Mouse (Mus musculus) embryonic facial prominence, embryonic 14.5 days (tissue): ENCODE results near the gene Snx32. TPM values are rescaled to one million over a fixed set of nuclear protein-coding genes. Genes with fewer than 3 reads are reported as not detected.

Experiments used
- ATAC-seq: fragments of 200-750 bp; cut with Nextera tagmentation; 2 replicates; pipeline ENCODE4 v1.8.0; 2017; ENCODE audit warnings: low read depth, moderate number of reproducible peaks, moderate TSS enrichment
- DNase-seq: peaks from one replicate; pipeline ENCODE4 v3.0.0-alpha.2; 2015; ENCODE audit warnings: low spot score
- H3K27ac ChIP-seq: fragments of 300-500 bp; sonication (generic); replicated peaks from 2 replicates; pipeline ENCODE4 v1.5.1; 2014; ENCODE audit warnings: low read depth, mild to moderate bottlenecking, low read length, moderate library complexity
- H3K27me3 ChIP-seq: fragments of 300-500 bp; sonication (generic); replicated peaks from 2 replicates; pipeline ENCODE4 v1.6.1; 2014; ENCODE audit warnings: low read length; ENCODE audit not compliant: control insufficient read depth, insufficient read depth
- H3K36me3 ChIP-seq: fragments of 300-500 bp; sonication (generic); 2 replicates; pipeline ENCODE4 v1.6.1; 2014; ENCODE audit warnings: low read length, mixed read lengths; ENCODE audit not compliant: control insufficient read depth, insufficient read depth
- H3K4me1 ChIP-seq: fragments of 300-500 bp; sonication (generic); 2 replicates; pipeline ENCODE4 v1.6.1; 2014; ENCODE audit warnings: antibody characterized with exemption, low read length; ENCODE audit not compliant: control insufficient read depth, insufficient read depth
- H3K4me2 ChIP-seq: fragments of 300-500 bp; sonication (generic); 2 replicates; pipeline ENCODE4 v1.6.1; 2014; ENCODE audit warnings: low read depth, mild to moderate bottlenecking, low read length, moderate library complexity, mixed read lengths
- H3K4me3 ChIP-seq: fragments of 300-500 bp; sonication (generic); 2 replicates; pipeline ENCODE4 v1.5.1; 2014; ENCODE audit warnings: low read depth, mild to moderate bottlenecking, low read length
- H3K9ac ChIP-seq: fragments of 300-500 bp; sonication (generic); 2 replicates; pipeline ENCODE4 v1.6.1; 2014; ENCODE audit warnings: low read depth, mild to moderate bottlenecking, low read length, moderate library complexity, mixed read lengths
- H3K9me3 ChIP-seq: fragments of 300-500 bp; sonication (generic); 2 replicates; pipeline ENCODE4 v1.6.1; 2016; ENCODE audit warnings: low read length; ENCODE audit not compliant: control insufficient read depth
- WGBS: fragments of 180-500 bp; shearing (Covaris S2); extraction: QIAGEN DNeasy Blood & Tissue Kit; methylation state at CpG from one replicate; pipeline ENCODE4 v1.1.7; 2014; 5-methylcytosine and 5-hydroxymethylcytosine counted together
- polyA plus RNA-seq: library from polyadenylated mRNA; unstranded; fragments of >200 nt; fragmentation: Nextera tagmentation; extraction: Ambion mirVana; gene quantifications from 2 replicates; pipeline ENCODE4 v1.2.1, GENCODE M21; 2014

The Snx32 gene
- polyA plus RNA-seq, 1 experiment from 2014 or later: 10.7 TPM

DNA sequence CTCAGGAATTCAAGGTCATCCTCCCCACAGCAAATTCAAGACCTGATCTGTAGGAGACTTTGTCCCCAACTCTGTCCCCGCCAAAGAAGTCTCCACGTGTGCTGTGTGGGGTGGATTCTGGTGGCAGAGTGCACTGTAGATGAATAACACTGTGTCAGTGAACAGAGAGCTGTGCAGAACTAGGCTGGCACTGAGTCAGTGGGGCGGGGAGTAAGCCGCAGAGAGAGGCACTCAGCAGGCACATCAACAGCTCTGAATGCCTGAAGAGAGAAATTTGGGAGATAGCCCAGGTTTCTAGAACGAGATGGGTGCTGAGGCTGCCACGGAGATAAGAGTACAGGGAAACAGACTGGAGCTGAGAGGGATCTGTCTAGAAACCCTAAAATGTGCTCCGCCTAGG is 51.3 kb downstream of the Snx32 start:
- WGBS: 70% methylated on average over 7 of the region's 7 CpGs
- ATAC-seq (no peak), DNase-seq (no peak)
- Histone ChIP-seq H3K9ac (no peak overlapping the region), H3K9me3 (no peaks in the 10 kb centered on the region), H3K27me3 (no peaks in the 10 kb centered on the region), H3K4me2 (no peak overlapping the region), H3K4me1 (peaks cover 25% of the 10 kb centered on the region), H3K36me3 (peaks cover 22% of the 10 kb centered on the region), H3K4me3 (no peak overlapping the region), H3K27ac (no peak overlapping the region)

DNA sequence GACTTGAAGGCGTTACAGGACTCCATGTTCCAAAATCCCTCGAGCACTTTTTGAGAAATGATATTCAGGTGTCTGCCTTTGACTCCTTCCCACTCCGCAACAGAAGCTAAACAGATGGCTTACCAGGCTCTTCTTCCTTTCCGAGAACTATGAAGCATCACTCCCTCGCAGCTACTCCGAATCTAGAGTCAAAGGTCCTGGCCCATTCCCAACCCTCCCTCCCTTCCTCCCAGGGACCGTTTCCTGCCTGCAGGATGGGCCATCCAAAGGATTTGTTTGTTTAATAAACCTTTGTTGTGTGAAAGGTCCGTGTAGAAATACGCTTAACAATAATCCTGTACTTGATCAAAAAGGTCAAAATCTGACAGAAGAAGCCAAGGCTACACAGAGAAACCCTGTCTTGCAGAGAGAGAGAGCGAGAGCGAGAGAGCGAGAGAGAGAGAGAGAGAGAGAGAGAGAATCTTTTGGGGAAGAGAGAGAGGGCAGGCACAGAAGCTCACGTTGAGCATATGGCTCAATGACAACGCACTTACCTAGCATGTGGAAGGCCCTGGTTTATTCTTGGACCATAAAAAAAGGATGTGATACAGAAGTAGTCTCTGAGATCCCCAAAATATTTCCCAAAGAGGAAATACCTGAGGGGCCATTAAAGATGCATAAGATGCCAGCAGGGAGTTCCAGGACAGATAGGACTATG is 52.4 kb downstream of the Snx32 start, which contains the start of gene Ccdc85b:
Gene Ccdc85b (minus strand): TSS at position 149 of the 697 bp plus-strand sequence.
- peak within 1 kb of the TSS; percentile 76 for H3K9ac ChIP-seq
- no peak for ATAC-seq
- no peaks in the 10 kb centered on the region for H3K27me3 ChIP-seq
- peak within 1 kb of the TSS; percentile 87 for H3K27ac ChIP-seq
- peak within 1 kb of the TSS; percentile 82 for H3K4me3 ChIP-seq
- H3K36me3 ChIP-seq: peaks cover 14% of the 10 kb centered on the region
- DNase-seq: no peak
- peak within 1 kb of the TSS; percentile 100 for H3K4me2 ChIP-seq
- 15% methylated on average over 14 of the region's 14 CpGs for WGBS
- H3K9me3 ChIP-seq: no peaks in the 10 kb centered on the region
- peaks cover 25% of the 10 kb centered on the region for H3K4me1 ChIP-seq

DNA sequence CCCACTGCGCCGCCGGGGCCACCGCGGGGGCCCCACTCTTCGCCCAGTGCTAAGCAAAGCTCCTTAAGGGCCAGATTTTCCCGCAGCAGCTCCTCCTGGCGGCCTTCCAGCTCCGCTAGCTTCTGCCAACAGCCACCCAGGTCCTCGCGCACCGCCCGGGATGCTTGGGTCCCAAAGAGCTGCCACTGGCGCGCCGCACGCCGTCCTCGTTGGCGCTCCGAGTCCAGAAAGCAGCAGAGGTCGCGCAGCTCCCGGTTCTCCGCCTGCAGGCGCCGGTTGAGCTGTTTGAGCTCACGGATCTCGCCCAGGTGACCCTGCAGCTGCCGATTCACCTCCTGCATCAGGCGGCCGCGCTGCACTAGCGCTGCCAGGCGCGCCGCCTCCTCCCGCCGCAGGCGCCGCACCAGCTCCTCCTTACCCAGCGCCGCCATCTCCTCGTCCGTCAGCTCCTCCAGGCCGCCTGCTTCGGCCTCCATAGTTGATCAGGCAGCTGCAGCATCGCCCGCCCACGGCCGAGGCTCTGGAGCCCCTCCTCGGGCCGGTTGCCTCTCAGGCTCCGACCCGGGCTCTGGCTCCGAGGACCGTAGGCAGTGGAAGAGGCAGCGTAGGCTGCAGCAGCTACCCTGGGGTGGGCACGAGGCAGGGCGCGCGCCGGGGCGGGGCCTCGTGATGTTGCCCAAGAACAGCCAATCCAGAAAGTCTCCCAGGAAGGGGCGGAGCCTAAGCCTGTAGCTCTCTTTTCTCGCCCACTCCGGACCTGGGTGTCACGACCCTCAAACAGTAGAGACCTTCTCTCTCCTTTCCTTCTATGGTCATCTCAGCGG is 53.2 kb downstream of the Snx32 start:
- Histone ChIP-seq H3K9ac (peak overlapping the region; percentile 76), H3K4me1 (peaks cover 25% of the 10 kb centered on the region), H3K27ac (peak overlapping the region; percentile 87), H3K4me2 (peak overlapping the region; percentile 100), H3K9me3 (no peaks in the 10 kb centered on the region), H3K4me3 (peak overlapping the region; percentile 82), H3K27me3 (no peaks in the 10 kb centered on the region), H3K36me3 (peaks cover 9% of the 10 kb centered on the region)
- peak; percentile 97 for DNase-seq
- peak; percentile 95 for ATAC-seq
- WGBS: 0% methylated on average over 40 of the region's 70 CpGs

DNA sequence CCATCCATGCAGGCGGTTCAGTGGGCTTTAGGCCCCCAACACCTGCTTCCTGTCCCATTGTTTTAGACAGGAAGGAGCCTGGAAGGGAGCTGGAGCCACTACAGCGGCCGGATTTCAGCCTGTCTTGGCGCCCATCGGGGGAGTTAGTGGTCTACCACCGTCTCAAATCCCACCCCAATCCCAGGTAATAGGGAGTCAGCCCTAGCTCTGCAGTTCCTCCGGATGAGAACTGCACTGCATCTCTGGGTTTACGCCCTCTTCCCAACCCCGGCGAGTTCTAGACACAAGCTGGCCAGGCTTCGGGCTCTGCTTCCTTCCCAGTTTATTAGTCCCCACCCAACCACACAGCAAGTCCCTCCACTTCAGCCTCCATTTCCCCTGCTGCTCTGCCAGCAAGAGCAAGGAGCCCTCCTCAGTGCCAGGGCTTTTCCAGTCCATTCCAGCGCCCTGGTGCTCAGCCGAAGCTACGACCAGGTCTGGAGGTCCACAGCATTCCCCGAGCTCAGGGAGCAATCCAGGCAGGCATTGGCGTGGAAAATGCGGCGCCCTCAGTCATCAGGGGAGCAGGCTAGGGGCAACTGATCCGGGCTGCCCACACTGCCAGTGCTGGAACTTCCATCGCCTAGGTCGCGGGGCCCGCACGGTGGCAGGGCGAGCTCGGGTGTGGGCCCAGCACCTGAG is 54.0 kb downstream of the Snx32 start:
- H3K36me3 ChIP-seq: peaks cover 9% of the 10 kb centered on the region
- H3K27me3 ChIP-seq: no peaks in the 10 kb centered on the region
- peak overlapping the region; percentile 100 for H3K4me2 ChIP-seq
- DNase-seq: peak; percentile 29
- peaks cover 23% of the 10 kb centered on the region for H3K4me1 ChIP-seq
- no peak for ATAC-seq
- WGBS: 3% methylated on average over 22 of the region's 26 CpGs
- no peaks in the 10 kb centered on the region for H3K9me3 ChIP-seq
- H3K27ac ChIP-seq: peak overlapping the region; percentile 87
- peak overlapping the region; percentile 76 for H3K9ac ChIP-seq
- H3K4me3 ChIP-seq: peak overlapping the region; percentile 82

DNA sequence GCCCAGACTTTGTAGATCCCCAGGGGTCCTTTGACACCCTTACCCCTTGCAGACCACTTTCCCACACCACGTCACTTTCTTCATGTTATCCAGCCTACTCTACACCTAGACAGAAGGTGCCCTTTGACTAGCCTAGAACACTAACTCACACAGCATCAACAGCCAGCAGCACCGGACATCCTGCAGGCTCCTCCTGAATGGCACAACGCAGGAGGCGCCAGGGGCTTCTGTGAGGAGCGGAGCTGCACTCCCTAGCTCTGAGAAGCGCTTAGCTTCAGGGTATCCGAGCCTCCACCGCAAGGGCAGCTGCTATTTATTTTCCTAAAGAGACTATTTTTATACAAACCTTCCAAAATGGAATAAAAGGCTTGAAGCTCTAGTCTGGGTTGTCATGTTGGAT is 54.8 kb downstream of the Snx32 start:
- Histone ChIP-seq H3K9ac (peak overlapping the region; percentile 38; the same call in 1 of the 2 replicates), H3K9me3 (no peaks in the 10 kb centered on the region), H3K4me1 (peaks cover 19% of the 10 kb centered on the region), H3K27ac (no peak overlapping the region), H3K4me3 (peak overlapping the region; percentile 82), H3K36me3 (peaks cover 9% of the 10 kb centered on the region), H3K4me2 (peak overlapping the region; percentile 100), H3K27me3 (no peaks in the 10 kb centered on the region)
- DNase-seq (no peak), ATAC-seq (no peak)
- 55% methylated on average over 8 of the region's 8 CpGs for WGBS

DNA sequence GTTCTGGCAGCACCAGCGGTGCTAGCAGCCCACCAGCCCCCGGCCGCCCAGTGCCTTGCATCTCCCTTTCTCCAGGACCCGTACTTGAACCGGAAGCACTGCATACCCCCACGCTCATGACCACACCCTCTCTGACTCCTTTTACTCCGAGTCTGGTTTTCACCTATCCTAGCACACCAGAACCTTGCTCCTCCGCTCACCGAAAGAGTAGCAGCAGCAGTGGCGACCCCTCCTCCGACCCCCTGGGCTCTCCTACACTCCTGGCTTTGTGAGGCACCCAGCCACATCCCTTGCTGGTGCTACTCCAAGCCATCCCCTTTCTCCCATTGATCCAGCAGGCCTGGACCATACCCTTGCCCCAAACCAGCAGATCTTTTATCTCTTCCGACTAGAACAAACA is 55.3 kb downstream of the Snx32 start:
- no peak overlapping the region for H3K4me3 ChIP-seq
- no peak for ATAC-seq
- peaks cover 17% of the 10 kb centered on the region for H3K4me1 ChIP-seq
- no peak overlapping the region for H3K27ac ChIP-seq
- 79% methylated on average over 12 of the region's 12 CpGs for WGBS
- peak overlapping the region; percentile 100 for H3K4me2 ChIP-seq
- peaks cover 9% of the 10 kb centered on the region for H3K36me3 ChIP-seq
- DNase-seq: no peak
- H3K9ac ChIP-seq: peak overlapping the region; percentile 43; the same call in 1 of the 2 replicates
- H3K9me3 ChIP-seq: no peaks in the 10 kb centered on the region
- peaks cover 2% of the 10 kb centered on the region for H3K27me3 ChIP-seq

DNA sequence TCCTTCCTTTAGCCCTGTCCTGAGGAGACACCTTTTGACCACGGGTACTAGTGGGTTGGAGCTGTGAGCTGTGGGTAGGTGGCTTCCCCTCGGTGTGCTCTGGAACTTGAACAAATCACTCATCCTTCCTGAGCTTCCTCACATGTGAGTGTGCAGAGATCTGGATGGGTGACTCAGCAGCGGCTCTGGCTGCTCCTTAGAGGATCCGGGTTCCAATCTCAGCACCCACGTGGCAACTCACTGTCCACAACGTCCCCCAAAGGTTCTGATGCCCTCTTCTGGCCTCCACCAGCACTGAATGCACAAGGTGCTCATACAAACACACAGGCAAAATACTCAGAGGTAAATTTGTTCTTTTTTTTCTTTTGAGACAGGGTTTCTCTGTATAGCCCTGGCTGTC is 58.6 kb downstream of the Snx32 start:
- no peak overlapping the region for H3K9ac ChIP-seq
- peaks cover 4% of the 10 kb centered on the region; the same call in 1 of the 2 replicates for H3K9me3 ChIP-seq
- H3K27me3 ChIP-seq: peaks cover 35% of the 10 kb centered on the region
- H3K36me3 ChIP-seq: peaks cover 9% of the 10 kb centered on the region
- ATAC-seq (no peak), DNase-seq (no peak)
- no peak overlapping the region for H3K27ac ChIP-seq
- H3K4me2 ChIP-seq: no peak overlapping the region
- WGBS: 78% methylated on average over 6 of the region's 6 CpGs
- H3K4me1 ChIP-seq: peaks cover 19% of the 10 kb centered on the region
- H3K4me3 ChIP-seq: no peak overlapping the region

DNA sequence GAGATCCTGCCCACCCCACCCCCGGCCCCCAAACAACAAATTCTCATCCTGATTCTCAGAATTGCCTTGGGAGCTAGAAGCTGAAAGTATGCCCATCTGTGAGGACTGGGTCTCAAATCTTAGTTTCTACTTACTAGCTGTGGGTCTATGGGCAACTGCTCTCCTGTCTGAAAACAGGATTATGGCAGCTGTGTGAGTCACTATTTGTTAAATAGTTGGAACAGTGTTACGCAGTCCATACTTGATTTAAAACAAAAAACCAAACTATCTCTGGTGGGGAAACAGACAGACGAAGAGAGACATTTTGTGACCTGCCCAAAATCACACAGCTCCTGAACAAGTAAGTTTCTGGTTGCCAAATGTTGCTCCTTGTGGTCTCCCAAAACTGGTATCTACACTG is 60.7 kb downstream of the Snx32 start:
- Histone ChIP-seq H3K4me1 (0 out of 2 replicates have a peak, but pooled peaks cover 4% of the 10 kb centered on the region), H3K36me3 (peaks cover 7% of the 10 kb centered on the region), H3K9me3 (peaks cover 4% of the 10 kb centered on the region; the same call in 1 of the 2 replicates), H3K4me3 (no peak overlapping the region), H3K27me3 (peaks cover 36% of the 10 kb centered on the region), H3K9ac (no peak overlapping the region), H3K27ac (no peak overlapping the region), H3K4me2 (no peak overlapping the region)
- DNase-seq (no peak), ATAC-seq (no peak)
- WGBS: 88% methylated on average over 3 of the region's 3 CpGs
